Mouse (Mus musculus): ENCODE data around the gene Abca7. TPM values are rescaled to one million over a fixed set of nuclear protein-coding genes. Genes with fewer than 3 reads are reported as not detected.
"Not testable (repeated sequence)": the region's sequence is repeated elsewhere in the genome, so short reads cannot be mapped to it uniquely, and the experiment has no call there.

Abca7 gene
- polyA plus RNA-seq, 1 experiment from 2014 or later, result 2.9 TPM

- no peaks in the 10 kb centered on the region for H3K27me3 ChIP-seq (ENCODE audit: poor library complexity, severe bottlenecking)
- no peak overlapping the region for H3K27ac ChIP-seq
- DNase-seq (ENCODE audit: extremely low spot score, low spot score), result no peak
- peaks cover 6% of the 10 kb centered on the region for H3K4me1 ChIP-seq
- peaks cover 19% of the 10 kb centered on the region; the same call in 1 of the 2 replicates for H3K36me3 ChIP-seq (replicated peaks)
- H3K4me3 ChIP-seq, result no peak overlapping the region
- WGBS, result 94% methylated on average over 13 of the region's 13 CpGs
- no peaks in the 10 kb centered on the region for H3K9me3 ChIP-seq
Measured at GRCm38 (mm10) chr10:80028521-80028846, 32.2 kb downstream of the Abca7 start.

- Histone ChIP-seq H3K4me3 (no peak overlapping the region), H3K9me3 (no peaks in the 10 kb centered on the region), H3K36me3 (replicated peaks) (peaks cover 31% of the 10 kb centered on the region), H3K27me3 (ENCODE audit: poor library complexity, severe bottlenecking) (no peaks in the 10 kb centered on the region), H3K27ac (no peak overlapping the region), H3K4me1 (peaks cover 14% of the 10 kb centered on the region)
- no peak for DNase-seq (ENCODE audit: extremely low spot score, low spot score)
- 88% methylated on average over 9 of the region's 9 CpGs for WGBS
Measured at GRCm38 (mm10) chr10:80030191-80030590, 33.9 kb downstream of the Abca7 start.

- H3K4me3 ChIP-seq, result no peak overlapping the region
Measured at GRCm38 (mm10) chr10:80030736-80031135, 34.4 kb downstream of the Abca7 start.

GRCm38 (mm10) chr10:80032799-80033480 lies 36.6 kb downstream of the Abca7 start:
- peaks cover 57% of the 10 kb centered on the region for H3K36me3 ChIP-seq (replicated peaks)
- no peak overlapping the region for H3K4me3 ChIP-seq
- no peaks in the 10 kb centered on the region for H3K9me3 ChIP-seq
- WGBS, result 75% methylated on average over 5 of the region's 5 CpGs
- H3K27ac ChIP-seq, result peak overlapping the region; percentile 36
- no peak for DNase-seq (ENCODE audit: extremely low spot score, low spot score)
- no peaks in the 10 kb centered on the region for H3K27me3 ChIP-seq (ENCODE audit: poor library complexity, severe bottlenecking)
- peaks cover 17% of the 10 kb centered on the region for H3K4me1 ChIP-seq

More at GRCm38 (mm10) chr10:80030736-80031135, 34.4 kb downstream of the Abca7 start:
- Histone ChIP-seq H3K4me1 (peaks cover 17% of the 10 kb centered on the region), H3K9me3 (no peaks in the 10 kb centered on the region), H3K27me3 (ENCODE audit: poor library complexity, severe bottlenecking) (no peaks in the 10 kb centered on the region), H3K36me3 (replicated peaks) (peaks cover 37% of the 10 kb centered on the region), H3K27ac (no peak overlapping the region)
- 86% methylated on average over 17 of the region's 17 CpGs for WGBS
- DNase-seq (ENCODE audit: extremely low spot score, low spot score), result no peak

- WGBS, result 52% methylated on average over 9 of the region's 9 CpGs
- Histone ChIP-seq H3K27me3 (ENCODE audit: poor library complexity, severe bottlenecking) (no peaks in the 10 kb centered on the region), H3K36me3 (replicated peaks) (peaks cover 57% of the 10 kb centered on the region), H3K9me3 (no peaks in the 10 kb centered on the region), H3K4me1 (peaks cover 25% of the 10 kb centered on the region), H3K4me3 (no peak overlapping the region), H3K27ac (peak overlapping the region; percentile 5)
- no peak for DNase-seq (ENCODE audit: extremely low spot score, low spot score)
Measured at GRCm38 (mm10) chr10:80033511-80034391, 37.5 kb downstream of the Abca7 start.

GRCm38 (mm10) chr10:80035148-80035547 lies 38.9 kb downstream of the Abca7 start:
- WGBS, result 88% methylated on average over 8 of the region's 8 CpGs
- Histone ChIP-seq H3K4me1 (peaks cover 36% of the 10 kb centered on the region), H3K4me3 (no peak overlapping the region), H3K36me3 (replicated peaks) (peaks cover 52% of the 10 kb centered on the region), H3K27ac (no peak overlapping the region), H3K27me3 (ENCODE audit: poor library complexity, severe bottlenecking) (no peaks in the 10 kb centered on the region), H3K9me3 (no peaks in the 10 kb centered on the region)
- DNase-seq (ENCODE audit: extremely low spot score, low spot score), result no peak

- Histone ChIP-seq H3K4me1 (peaks cover 36% of the 10 kb centered on the region), H3K27ac (no peak overlapping the region), H3K4me3 (no peak overlapping the region), H3K36me3 (replicated peaks) (peaks cover 49% of the 10 kb centered on the region), H3K9me3 (no peaks in the 10 kb centered on the region), H3K27me3 (ENCODE audit: poor library complexity, severe bottlenecking) (no peaks in the 10 kb centered on the region)
- no peak for DNase-seq (ENCODE audit: extremely low spot score, low spot score)
- WGBS, result 92% methylated on average over 5 of the region's 5 CpGs
Measured at GRCm38 (mm10) chr10:80035686-80036085, 39.4 kb downstream of the Abca7 start.

- Histone ChIP-seq H3K27me3 (ENCODE audit: poor library complexity, severe bottlenecking) (no peaks in the 10 kb centered on the region), H3K36me3 (replicated peaks) (peaks cover 44% of the 10 kb centered on the region), H3K27ac (no peak overlapping the region), H3K4me1 (peaks cover 36% of the 10 kb centered on the region), H3K9me3 (no peaks in the 10 kb centered on the region), H3K4me3 (peak overlapping the region; percentile 84; the same call in 1 of the 2 replicates)
- WGBS, result 93% methylated on average over 13 of the region's 13 CpGs
- DNase-seq (ENCODE audit: extremely low spot score, low spot score), result no peak
Measured at GRCm38 (mm10) chr10:80036832-80037231, 40.5 kb downstream of the Abca7 start.

GRCm38 (mm10) chr10:80039559-80039979 lies 43.3 kb downstream of the Abca7 start, which contains the start of gene Polr2e:
TSS of gene Polr2e (minus strand) at chr10:80039795.
- peak; percentile 99 for DNase-seq (ENCODE audit: extremely low spot score, low spot score)
- WGBS, result under 1% methylated on average over 40 of the region's 40 CpGs
- no peaks in the 10 kb centered on the region for H3K27me3 ChIP-seq (ENCODE audit: poor library complexity, severe bottlenecking)
- peak within 1 kb of the TSS; percentile 85 for H3K27ac ChIP-seq
- peak within 1 kb of the TSS; percentile 84 for H3K4me3 ChIP-seq
- H3K9me3 ChIP-seq, result no peaks in the 10 kb centered on the region
- H3K4me1 ChIP-seq, result peaks cover 33% of the 10 kb centered on the region
- peaks cover 39% of the 10 kb centered on the region for H3K36me3 ChIP-seq (replicated peaks)

- not testable (repeated sequence) for H3K27me3 ChIP-seq (ENCODE audit: poor library complexity, severe bottlenecking); H3K9me3 ChIP-seq; DNase-seq (ENCODE audit: extremely low spot score, low spot score); H3K4me3 ChIP-seq; H3K27ac ChIP-seq
- H3K4me1 ChIP-seq, result peaks cover 34% of the 10 kb centered on the region
- H3K36me3 ChIP-seq (replicated peaks), result peaks cover 19% of the 10 kb centered on the region
- 88% methylated on average over 8 of the region's 8 CpGs for WGBS
Measured at GRCm38 (mm10) chr10:80041409-80042060, 45.2 kb downstream of the Abca7 start.

GRCm38 (mm10) chr10:80044087-80044486 lies 47.8 kb downstream of the Abca7 start:
- Histone ChIP-seq H3K4me3 (peak overlapping the region; percentile 1; the same call in 1 of the 2 replicates), H3K27me3 (ENCODE audit: poor library complexity, severe bottlenecking) (peaks cover 12% of the 10 kb centered on the region; the same call in 1 of the 2 replicates), H3K4me1 (peaks cover 43% of the 10 kb centered on the region), H3K36me3 (replicated peaks) (no peaks in the 10 kb centered on the region), H3K9me3 (no peaks in the 10 kb centered on the region), H3K27ac (peak overlapping the region; percentile 71)
- no peak for DNase-seq (ENCODE audit: extremely low spot score, low spot score)
- WGBS, result 38% methylated on average over 4 of the region's 4 CpGs

GRCm38 (mm10) chr10:80045364-80045763 lies 49.1 kb downstream of the Abca7 start:
- H3K27ac ChIP-seq; H3K9me3 ChIP-seq; DNase-seq (ENCODE audit: extremely low spot score, low spot score); H3K36me3 ChIP-seq (replicated peaks); H3K4me3 ChIP-seq: not testable (repeated sequence)
- H3K27me3 ChIP-seq (ENCODE audit: poor library complexity, severe bottlenecking), result peaks cover 12% of the 10 kb centered on the region; the same call in 1 of the 2 replicates
- peaks cover 48% of the 10 kb centered on the region for H3K4me1 ChIP-seq
- 94% methylated on average over 3 of the region's 4 CpGs for whole genome bisulfite sequencing

All from forebrain, embryonic 10.5 days (tissue).